Mouse (Mus musculus) megakaryocyte, embryonic 14.5 days (primary cell): ENCODE measurements at regions not wholly inside any gene's neighbourhood (a gene's known extent, or its start where the extent isn't known, plus 50 kb on each side); places are given as distances from the start of the nearest gene placed in this dataset.
"Not testable (repeated sequence)": the region's sequence is repeated elsewhere in the genome, so short reads cannot be mapped to it uniquely, and the experiment has no call there.

ENCODE experiments used
- H3K27me3 ChIP-seq: replicated peaks from 2 replicates; pipeline ENCODE3; 2012; ENCODE audit warnings: inconsistent platforms
- H3K36me3 ChIP-seq: replicated peaks from 2 replicates; pipeline ENCODE3; 2012; ENCODE audit warnings: low read length, inconsistent platforms, mixed read lengths
- H3K4me1 ChIP-seq: 2 replicates; pipeline ENCODE4 v1.6.1; 2012; ENCODE audit warnings: inconsistent platforms
- H3K4me3 ChIP-seq: replicated peaks from 2 replicates; pipeline ENCODE3; 2012; ENCODE audit warnings: moderate library complexity, mild to moderate bottlenecking, inconsistent platforms
- H3K9me3 ChIP-seq: 2 replicates; pipeline ENCODE4 v1.6.1; 2012; ENCODE audit warnings: inconsistent platforms
- FLI1 ChIP-seq: IDR thresholded peaks from 2 replicates; pipeline ENCODE4 v1.6.1; 2012; ENCODE audit warnings: low read length, inconsistent platforms, mixed read lengths
- GATA1 ChIP-seq: IDR thresholded peaks from 3 replicates; pipeline ENCODE4 v1.6.1; 2012; ENCODE audit warnings: mixed read lengths, low read length, inconsistent platforms, borderline replicate concordance

GRCm38 (mm10) chr1:88784866-88785620, 83.0 kb upstream of the Arl4c start:
- peaks cover 16% of the 10 kb centered on the region for H3K9me3 ChIP-seq
- H3K4me1 ChIP-seq, result no peaks in the 10 kb centered on the region
- no peak overlapping the region for H3K4me3 ChIP-seq
- TF ChIP-seq GATA1, result no peak
- no peak for TF ChIP-seq FLI1
- no peaks in the 10 kb centered on the region for H3K27me3 ChIP-seq
- H3K36me3 ChIP-seq, result no peaks in the 10 kb centered on the region

DNA sequence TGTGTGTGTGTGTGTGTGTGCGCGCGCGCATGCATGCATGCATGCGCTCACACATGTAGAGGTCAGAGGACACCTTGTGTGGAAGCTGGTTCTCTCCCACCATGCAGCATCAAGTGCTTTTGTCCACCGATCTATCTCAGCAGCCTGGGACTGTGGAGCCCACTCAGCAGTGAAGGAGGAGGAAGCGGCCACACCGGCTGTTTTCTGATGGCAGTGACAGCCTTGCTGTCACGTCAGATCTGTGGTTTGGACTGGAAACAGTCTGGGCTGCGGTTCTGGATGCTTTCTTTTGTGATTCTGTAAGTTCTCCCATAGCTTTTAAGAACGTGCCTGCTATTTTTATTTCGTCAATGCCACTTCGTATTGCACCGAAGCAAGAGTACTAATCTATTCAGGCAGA, 84.0 kb upstream of the Arl4c start:
- no peaks in the 10 kb centered on the region for H3K4me1 ChIP-seq

DNA sequence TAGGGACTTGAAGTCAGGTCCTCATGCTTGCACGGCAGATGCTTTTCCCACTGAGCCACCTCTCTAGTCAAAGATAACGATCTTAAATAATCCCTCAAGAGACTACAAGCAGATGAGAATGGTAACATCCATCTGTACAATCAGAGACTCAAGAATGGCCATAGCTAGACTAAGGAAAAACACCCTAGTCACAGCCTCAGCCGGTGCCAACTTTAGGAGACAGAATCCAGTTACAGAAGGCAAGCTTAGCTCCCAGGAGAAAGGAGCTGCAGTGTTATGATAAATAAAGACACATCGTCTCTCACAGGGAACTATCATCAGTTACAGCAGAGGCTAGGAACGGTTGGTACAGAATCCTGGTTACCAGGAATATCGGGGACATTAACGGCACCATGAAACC, 88.7 kb upstream of the Arl4c start:
- Histone ChIP-seq H3K36me3 (no peaks in the 10 kb centered on the region), H3K27me3 (no peaks in the 10 kb centered on the region), H3K4me1 (no peaks in the 10 kb centered on the region), H3K4me3 (no peak overlapping the region), H3K9me3 (peaks cover 26% of the 10 kb centered on the region)
- TF ChIP-seq FLI1 (no peak), GATA1 (no peak)

More for the DNA sequence above, 84.0 kb upstream of the Arl4c start:
- Histone ChIP-seq H3K9me3 (peaks cover 16% of the 10 kb centered on the region), H3K4me3 (no peak overlapping the region), H3K27me3 (no peaks in the 10 kb centered on the region), H3K36me3 (no peaks in the 10 kb centered on the region)
- TF ChIP-seq FLI1 (no peak), GATA1 (no peak)

GRCm38 (mm10) chr1:88794926-88795325, 92.9 kb upstream of the Arl4c start:
- H3K36me3 ChIP-seq, result no peaks in the 10 kb centered on the region
- H3K27me3 ChIP-seq, result no peaks in the 10 kb centered on the region
- TF ChIP-seq GATA1, result no peak
- no peak for TF ChIP-seq FLI1
- H3K9me3 ChIP-seq, result peaks cover 20% of the 10 kb centered on the region; the same call in 1 of the 2 replicates
- no peak overlapping the region for H3K4me3 ChIP-seq
- H3K4me1 ChIP-seq, result no peaks in the 10 kb centered on the region

DNA sequence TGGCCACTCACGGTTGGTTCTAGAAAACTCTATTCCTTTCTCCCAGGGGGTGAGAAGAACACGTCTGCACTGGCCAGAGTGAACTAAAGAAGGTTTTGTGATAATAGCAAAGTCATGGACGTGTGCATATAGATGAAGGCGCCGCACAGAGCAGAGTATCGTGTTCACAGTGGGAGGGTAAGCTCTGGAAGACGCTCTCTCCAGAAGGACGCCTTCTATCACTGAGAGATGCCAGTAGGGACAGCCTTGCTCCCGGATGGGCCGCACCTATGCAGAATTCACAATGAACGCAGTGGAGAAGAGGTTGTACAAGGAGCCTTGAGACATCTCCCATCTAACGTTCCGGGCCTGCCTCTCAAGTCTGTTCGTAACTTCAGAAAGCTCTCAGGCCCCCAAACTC, 96.5 kb upstream of the Arl4c start:
- H3K9me3 ChIP-seq, result peaks cover 28% of the 10 kb centered on the region
- H3K36me3 ChIP-seq, result no peaks in the 10 kb centered on the region
- H3K4me3 ChIP-seq, result no peak overlapping the region
- no peaks in the 10 kb centered on the region for H3K4me1 ChIP-seq
- no peak for TF ChIP-seq GATA1
- no peak for TF ChIP-seq FLI1
- no peaks in the 10 kb centered on the region for H3K27me3 ChIP-seq

DNA sequence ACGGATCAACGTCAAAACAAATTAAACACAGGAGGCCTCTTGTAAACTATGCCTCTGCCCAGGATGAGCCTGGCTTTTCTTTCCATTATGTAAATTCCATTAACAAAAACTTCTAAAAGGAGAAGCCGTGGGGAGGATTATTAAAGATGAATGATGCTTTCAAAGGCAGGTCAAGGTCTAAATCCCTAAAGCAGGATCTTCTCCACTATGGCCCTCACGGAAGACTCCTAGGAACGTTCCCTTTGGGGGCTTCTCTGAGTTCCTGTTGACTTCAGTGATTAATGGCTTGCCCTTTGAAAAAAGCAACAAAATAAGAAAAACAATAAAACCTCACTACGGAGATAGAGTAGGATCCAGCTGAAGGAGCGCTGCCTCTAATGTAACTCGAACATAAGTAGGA, 96.9 kb upstream of the Arl4c start:
- TF ChIP-seq GATA1 (no peak), FLI1 (no peak)
- H3K9me3 ChIP-seq, result peaks cover 32% of the 10 kb centered on the region
- no peaks in the 10 kb centered on the region for H3K4me1 ChIP-seq
- no peak overlapping the region for H3K4me3 ChIP-seq
- H3K27me3 ChIP-seq, result no peaks in the 10 kb centered on the region
- no peaks in the 10 kb centered on the region for H3K36me3 ChIP-seq

GRCm38 (mm10) chr1:88799343-88799742, 97.3 kb upstream of the Arl4c start:
- Histone ChIP-seq H3K4me3 (no peak overlapping the region), H3K36me3 (no peaks in the 10 kb centered on the region), H3K4me1 (no peaks in the 10 kb centered on the region), H3K9me3 (peaks cover 36% of the 10 kb centered on the region), H3K27me3 (no peaks in the 10 kb centered on the region)
- no peak for TF ChIP-seq GATA1
- TF ChIP-seq FLI1, result no peak

DNA sequence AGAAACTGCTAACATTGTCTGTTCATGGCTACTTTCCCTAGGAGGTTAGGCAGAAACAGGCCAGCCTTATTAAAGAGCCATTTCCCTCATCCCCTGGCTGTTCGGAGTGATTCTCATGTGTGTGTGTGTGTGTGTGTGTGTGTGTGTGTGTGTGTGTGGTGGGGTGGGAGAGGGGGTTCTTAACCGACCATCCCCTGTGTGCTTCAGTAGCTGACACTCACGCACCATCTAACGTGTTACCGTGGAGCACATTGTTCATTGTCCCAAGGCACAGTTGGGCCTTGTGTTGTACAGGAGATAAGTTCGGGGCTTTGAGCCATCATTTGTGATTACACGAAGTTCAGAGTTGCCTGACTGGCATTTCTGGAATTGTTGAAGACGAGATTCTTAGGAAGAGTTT, 97.8 kb upstream of the Arl4c start:
- no peak overlapping the region for H3K4me3 ChIP-seq
- TF ChIP-seq FLI1 (no peak), GATA1 (no peak)
- no peaks in the 10 kb centered on the region for H3K36me3 ChIP-seq
- no peaks in the 10 kb centered on the region for H3K4me1 ChIP-seq
- no peaks in the 10 kb centered on the region for H3K27me3 ChIP-seq
- H3K9me3 ChIP-seq, result peaks cover 37% of the 10 kb centered on the region

GRCm38 (mm10) chr1:88800411-88800810, 98.4 kb upstream of the Arl4c start:
- no peaks in the 10 kb centered on the region for H3K4me1 ChIP-seq
- no peaks in the 10 kb centered on the region for H3K27me3 ChIP-seq
- no peak overlapping the region for H3K4me3 ChIP-seq
- H3K9me3 ChIP-seq, result peaks cover 35% of the 10 kb centered on the region
- TF ChIP-seq GATA1 (no peak), FLI1 (no peak)
- no peaks in the 10 kb centered on the region for H3K36me3 ChIP-seq

- H3K4me1 ChIP-seq, H3K27me3 ChIP-seq, H3K36me3 ChIP-seq, H3K4me3 ChIP-seq: not testable (repeated sequence)
- H3K9me3 ChIP-seq, result peaks cover 40% of the 10 kb centered on the region
Observed at GRCm38 (mm10) chr1:88801151-88801550, 99.1 kb upstream of the Arl4c start.

- no peaks in the 10 kb centered on the region for H3K4me1 ChIP-seq
- H3K27me3 ChIP-seq, result no peaks in the 10 kb centered on the region
- TF ChIP-seq GATA1 (no peak), FLI1 (no peak)
- no peaks in the 10 kb centered on the region for H3K36me3 ChIP-seq
- peaks cover 41% of the 10 kb centered on the region for H3K9me3 ChIP-seq
- H3K4me3 ChIP-seq, result peak overlapping the region; percentile 28
Observed at GRCm38 (mm10) chr1:88806960-88807359, 104.9 kb upstream of the Arl4c start.
